Comparison of ENCODE assay signal across 8 mouse cellular contexts in the genomic region with DNA sequence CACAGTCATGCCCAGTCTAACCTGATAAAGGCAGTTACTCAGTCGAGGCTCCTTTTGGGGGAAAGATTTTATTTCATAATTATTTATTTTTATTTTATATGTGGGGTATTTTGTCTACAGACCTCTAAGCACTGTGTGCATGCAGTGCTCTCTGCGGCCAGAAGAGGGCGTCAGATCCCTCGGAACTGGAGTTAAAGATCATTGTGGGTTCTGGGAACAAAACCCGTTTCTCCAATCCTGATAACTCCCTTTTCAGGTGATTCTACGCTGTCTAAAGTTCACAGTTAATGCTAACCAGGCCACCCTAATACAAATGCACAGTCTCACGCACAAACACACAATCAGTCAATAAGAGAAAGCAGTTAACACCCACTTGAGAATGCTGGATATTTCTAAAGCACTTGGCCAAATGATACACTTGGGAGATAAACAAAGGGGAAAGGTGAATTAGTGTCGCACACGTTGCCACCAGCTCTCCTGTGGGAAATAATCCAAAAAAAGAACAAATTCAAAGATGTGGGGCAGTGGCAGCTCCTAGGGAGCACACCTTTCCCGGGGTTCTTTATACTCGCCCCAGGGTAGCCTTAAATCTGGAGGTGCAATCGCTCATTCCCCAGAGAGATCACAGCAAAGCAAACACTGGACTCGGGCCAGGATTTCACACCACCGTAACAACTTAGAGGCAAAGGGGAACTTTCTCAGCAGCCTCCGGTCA.
A peak's percentile ranks its signal among the peaks of the same experiment; 100 is the strongest.
DNase-seq lines count a peak whose midpoint lies in the region; ATAC-seq and TF ChIP-seq lines count a peak whose summit lies in the region.

No protein-coding gene starts in this region.

- TF ChIP-seq CTCF in lung, adult 2 months (IDR thresholded peaks at IDR 0.05; ENCODE audit: insufficient read depth, low read length) = peak; percentile 36; the same call in 1 of the 2 replicates
- 0 out of 2 replicates have a peak, but pooled peaks have one; percentile 29 for TF ChIP-seq CTCF in kidney, adult 2 months (conservative IDR thresholded peaks at IDR 0.05; ENCODE audit: insufficient read depth, insufficient read length, low read depth, low read length)

- 11% methylated on average over 15 of the region's 15 CpGs for WGBS in lung, adult 2 months
- WGBS in embryonic facial prominence, embryonic 15.5 days = 12% methylated on average over 15 of the region's 15 CpGs
- WGBS in kidney, adult 2 months = 12% methylated on average over 15 of the region's 15 CpGs

- no peaks in the 10 kb centered on the region for H3K4me1 ChIP-seq in lung, adult 2 months (ENCODE audit: control insufficient read depth, insufficient read depth, low read length)
- H3K4me1 ChIP-seq in embryonic facial prominence, embryonic 15.5 days = peaks cover 6% of the 10 kb centered on the region
- no peaks in the 10 kb centered on the region for H3K4me1 ChIP-seq in kidney, adult 2 months (ENCODE audit: control insufficient read depth, insufficient read depth, low read length)

- H3K27ac ChIP-seq in embryonic facial prominence, embryonic 15.5 days (replicated peaks) = no peak overlapping the region
- H3K27ac ChIP-seq in kidney, adult 2 months (ENCODE audit: insufficient read depth, low read depth, low read length) = no peak overlapping the region

- no peaks in the 10 kb centered on the region for H3K36me3 ChIP-seq in embryonic facial prominence, embryonic 15.5 days
- H3K36me3 ChIP-seq in kidney, adult 2 months (ENCODE audit: control insufficient read depth, insufficient read depth, low read length) = no peaks in the 10 kb centered on the region

- no peak for TF ChIP-seq POLR2A in lung, adult 2 months (IDR thresholded peaks at IDR 0.05; ENCODE audit: borderline replicate concordance, extremely low read depth, low read depth, low read length)
- TF ChIP-seq POLR2A in kidney, adult 2 months (IDR thresholded peaks at IDR 0.05; ENCODE audit: low read depth, low read length) = no peak

- ATAC-seq in embryonic facial prominence, embryonic 15.5 days (ENCODE audit: insufficient number of reproducible peaks, low FRiP score, low TSS enrichment, low read depth) = no peak
- ATAC-seq in megakaryocyte-erythroid progenitor cell, adult 5-6 weeks (replicated peaks; ENCODE audit: low FRiP score, low TSS enrichment, poor library complexity, severe bottlenecking) = peak; percentile 50
- no peak for ATAC-seq in erythroblast, adult 5-6 weeks (replicated peaks; ENCODE audit: low FRiP score, poor library complexity, severe bottlenecking)

- no peak overlapping the region for H3K4me3 ChIP-seq in lung, adult 2 months (replicated peaks; ENCODE audit: extremely low read depth, low read depth, low read length)
- peak overlapping the region; percentile 7; the same call in 1 of the 2 replicates for H3K4me3 ChIP-seq in embryonic facial prominence, embryonic 15.5 days (replicated peaks)
- no peak overlapping the region for H3K4me3 ChIP-seq in kidney, adult 2 months (ENCODE audit: insufficient read depth, low read depth, low read length)

- H3K9me3 ChIP-seq in embryonic facial prominence, embryonic 15.5 days (replicated peaks) = no peaks in the 10 kb centered on the region

- no peaks in the 10 kb centered on the region for H3K27me3 ChIP-seq in embryonic facial prominence, embryonic 15.5 days
- no peaks in the 10 kb centered on the region for H3K27me3 ChIP-seq in kidney, adult 2 months (replicated peaks; ENCODE audit: control insufficient read depth, insufficient read depth, low read length)

- peak overlapping the region; percentile 30 for H3K4me2 ChIP-seq in embryonic facial prominence, embryonic 15.5 days (replicated peaks)

- peak; percentile 13 for DNase-seq in lung, adult 2 months
- no peak for DNase-seq in lung, postnatal 10 days
- peak; percentile 3 for DNase-seq in kidney, adult 2 months
- DNase-seq in gastrocnemius, postnatal 25 days = no peak
- no peak for DNase-seq in frontal cortex, postnatal 14 days (ENCODE audit: low spot score in 2 of 2)

- H3K9ac ChIP-seq in embryonic facial prominence, embryonic 15.5 days = no peak overlapping the region

Comparison
In these comparisons a context has a peak if more than half of its experiments do, and no peak if none do; other contexts are left out.
1. DNase-seq: peak in lung, adult 2 months (single experiment) and kidney, adult 2 months (single experiment); none in lung, postnatal 10 days (single experiment), gastrocnemius, postnatal 25 days (single experiment) and frontal cortex, postnatal 14 days (0 of 2).